Mouse (Mus musculus): ENCODE data around the gene Clpx.

Clpx gene

DNA sequence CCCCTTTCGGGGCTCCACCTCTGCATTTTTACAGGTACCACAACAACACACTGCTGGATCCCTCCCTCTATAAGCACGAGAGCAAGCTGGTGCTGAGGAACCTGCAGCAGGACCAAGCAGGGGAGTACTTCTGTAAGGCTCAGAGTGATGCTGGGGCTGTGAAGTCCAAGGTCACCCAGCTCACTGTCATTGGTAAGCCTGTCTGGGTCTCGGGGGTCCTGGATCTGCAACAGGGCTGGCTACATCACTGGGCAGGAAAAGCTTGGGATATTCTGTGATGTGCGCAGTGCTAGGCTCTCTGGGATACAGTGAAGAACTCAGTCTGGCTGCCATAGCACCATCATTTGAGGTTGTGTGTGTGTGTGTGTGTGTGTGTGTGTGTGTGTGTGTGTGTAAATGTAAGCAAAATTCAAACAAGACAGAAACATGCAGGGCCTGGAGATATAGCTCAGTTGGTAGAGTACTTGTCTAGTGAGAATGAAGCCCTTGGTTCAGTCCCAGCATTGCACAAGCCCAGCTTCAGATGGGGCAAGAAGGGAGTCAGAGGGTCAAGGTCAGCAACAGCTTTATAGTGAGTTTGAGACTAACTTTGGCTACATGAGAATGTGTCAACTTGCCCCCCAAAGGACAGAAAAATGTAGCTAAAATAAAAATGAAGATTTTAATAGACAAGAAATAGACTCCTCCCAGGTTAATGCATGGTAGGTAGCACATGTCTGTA is 18.1 kb upstream of the Clpx start:
- POLR2A ChIA-PET: interaction anchor here (0.6 to 3.6 kb wide), 12 partner anchors 10 to 195 kb away, joined by 3 to 13 read pairs (median 4); partner anchors contain the start of gene Cilp (in 1 of the 4)
- CTCF ChIA-PET: interaction anchor here in 3 of 4 experiments (0.5 to 0.9 kb wide), 7 partner anchors 50 to 761 kb away, joined by 3 to 6 read pairs (median 4); no protein-coding TSS in a partner anchor

DNA sequence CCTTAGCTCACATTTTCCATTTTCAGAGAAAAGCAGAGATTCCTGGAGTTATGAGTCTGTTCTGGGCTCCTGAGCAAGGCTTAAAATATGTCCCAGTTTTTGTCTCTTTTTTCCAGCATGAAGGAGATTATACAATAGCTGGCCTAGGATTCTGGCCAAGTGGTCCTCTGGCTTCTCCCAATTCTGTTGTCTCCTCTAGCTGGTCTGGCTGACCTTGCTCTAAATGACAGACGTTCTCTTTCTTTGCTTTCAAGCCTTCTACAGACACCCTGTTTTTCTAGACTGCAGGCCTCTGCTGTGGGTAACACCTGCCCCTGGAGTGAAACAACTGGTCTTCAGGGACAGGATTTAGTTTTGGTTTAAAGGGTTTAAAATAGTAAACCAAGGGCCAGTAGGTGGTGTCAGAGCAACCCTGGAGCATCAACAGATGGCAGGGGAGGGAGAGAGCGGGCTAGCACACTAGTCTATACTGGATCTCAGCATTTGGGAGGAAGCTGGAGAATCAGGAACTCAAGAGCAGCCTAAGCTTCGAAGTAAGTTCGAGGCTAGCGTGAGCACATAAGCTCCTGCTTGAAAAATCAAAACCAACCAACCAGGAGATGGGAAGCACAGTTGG is 12.4 kb upstream of the Clpx start:
- ChIA-PET POLR2A (interaction anchor here in 3 of 4 experiments (0.7 to 5.1 kb wide), 6 partner anchors 67 to 154 kb away, joined by 3 to 39 read pairs (median 11); partner anchors contain the start of genes Parp16 (in 2 of the 3) and Mtfmt (in 1 of the 3)), CTCF (interaction anchor here (0.6 to 1.7 kb wide), 8 partner anchors 11 to 396 kb away, joined by 3 to 5 read pairs (median 3); no protein-coding TSS in a partner anchor)

DNA sequence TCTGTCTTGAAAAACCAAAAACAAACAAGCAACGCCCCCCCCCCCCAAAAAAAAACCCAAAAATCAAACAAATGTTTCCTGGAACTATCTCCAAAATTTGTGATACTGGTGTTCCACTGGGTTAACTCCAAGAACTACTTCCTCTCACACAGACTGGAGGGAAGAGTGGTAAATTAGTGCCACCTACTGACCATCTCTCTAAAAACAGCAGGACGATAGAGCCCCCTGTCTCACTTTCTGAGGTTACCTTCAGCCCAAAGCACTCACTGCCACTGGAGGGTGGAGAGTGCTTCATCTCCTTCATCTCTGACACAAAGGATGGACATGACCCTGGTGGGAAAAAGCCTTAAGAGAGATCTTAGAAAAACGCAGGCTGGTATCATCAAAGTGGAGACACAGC is 10.8 kb upstream of the Clpx start:
- ChIA-PET CTCF (interaction anchor here in 1 of 4 experiments (0.8 to 1.8 kb wide), 2 partner anchors 57 to 146 kb away, joined by 3 to 6 read pairs; no protein-coding TSS in a partner anchor), POLR2A (interaction anchor here in 3 of 4 experiments (1.6 to 5.1 kb wide), 6 partner anchors 22 to 87 kb away, joined by 4 to 39 read pairs (median 12); partner anchors contain the start of gene Parp16 (in 2 of the 3))

DNA sequence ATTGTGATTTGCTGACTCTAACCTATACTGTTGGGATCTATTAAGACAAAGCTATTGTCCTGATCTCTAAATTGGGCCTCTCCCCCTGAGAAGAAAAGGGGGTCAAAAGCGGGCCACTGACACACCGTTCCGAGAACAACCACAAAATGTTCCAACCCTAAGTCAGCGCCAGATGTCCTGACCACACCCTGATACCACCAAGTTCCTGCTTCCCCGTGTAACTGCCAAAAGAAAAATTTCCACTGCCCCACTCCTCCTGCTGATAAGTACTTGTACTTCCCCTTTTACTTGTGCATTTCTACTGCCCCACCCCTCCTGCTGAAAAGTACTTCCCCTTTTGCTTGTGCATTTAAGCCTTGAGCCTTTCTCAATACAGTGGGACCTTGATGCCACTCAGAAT is 5.8 kb upstream of the Clpx start:
- CTCF ChIA-PET: interaction anchor here in 3 of 4 experiments (0.6 to 0.7 kb wide), 4 partner anchors 22 to 610 kb away, joined by 3 to 8 read pairs (median 4); no protein-coding TSS in a partner anchor
- POLR2A ChIA-PET: interaction anchor here in 2 of 4 experiments (0.5 to 1.1 kb wide), 4 partner anchors 15 to 92 kb away, joined by 3 to 13 read pairs (median 3); no protein-coding TSS in a partner anchor

DNA sequence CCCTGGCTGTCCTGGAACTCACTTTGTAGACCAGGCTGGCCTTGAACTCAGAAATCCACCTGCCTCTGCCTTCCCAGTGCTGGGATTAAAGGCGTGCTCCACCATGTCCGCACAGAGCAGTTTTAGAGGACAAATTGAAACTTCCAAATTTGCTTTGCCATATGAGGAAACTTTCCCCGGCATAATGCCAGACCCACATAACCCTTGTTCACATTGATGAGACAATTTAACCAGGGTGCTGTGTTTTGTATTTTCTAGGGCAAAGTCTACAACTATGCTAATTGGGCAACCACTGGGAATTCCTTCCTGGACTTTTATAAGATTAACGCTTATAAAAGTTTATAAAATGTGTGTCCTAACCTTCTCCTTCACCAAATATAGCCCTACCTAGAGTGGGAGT is 4.1 kb upstream of the Clpx start:
- ChIA-PET POLR2A (interaction anchor here in 3 of 4 experiments (0.7 to 1.3 kb wide), 5 partner anchors 75 to 373 kb away, joined by 3 to 4 read pairs (median 3); partner anchors contain the start of gene Parp16 (in 1 of the 3)), CTCF (no interaction called here)

DNA sequence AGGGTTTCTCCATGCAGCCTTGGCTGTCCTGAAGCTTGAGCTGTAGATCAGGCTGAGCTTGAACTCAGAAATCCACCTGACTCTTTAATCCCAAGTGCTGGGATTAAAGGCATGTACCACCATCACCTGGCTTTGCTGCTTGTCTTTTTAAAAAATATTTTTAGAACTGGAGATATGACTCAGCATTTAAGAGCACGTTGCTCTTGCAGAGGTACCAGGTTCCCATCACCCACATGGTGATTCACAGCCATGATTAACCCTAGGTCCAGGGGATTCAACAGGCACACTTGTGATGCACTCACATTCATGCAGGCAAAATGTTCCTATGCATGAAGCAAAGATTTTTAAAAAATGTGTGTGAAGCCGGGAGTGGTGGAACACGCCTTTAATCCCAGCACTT is 1.6 kb upstream of the Clpx start:
- CTCF ChIA-PET: interaction anchor here in 2 of 4 experiments (0.5 to 1.0 kb wide), 2 partner anchors 11 to 384 kb away, joined by 3 to 4 read pairs; no protein-coding TSS in a partner anchor
- POLR2A ChIA-PET: interaction anchor here (0.6 to 1.6 kb wide), 13 partner anchors 12 to 291 kb away, joined by 3 to 14 read pairs (median 3); partner anchors contain the start of genes Parp16 (in 1 of the 4) and Pdcd7 (in 1 of the 4)

DNA sequence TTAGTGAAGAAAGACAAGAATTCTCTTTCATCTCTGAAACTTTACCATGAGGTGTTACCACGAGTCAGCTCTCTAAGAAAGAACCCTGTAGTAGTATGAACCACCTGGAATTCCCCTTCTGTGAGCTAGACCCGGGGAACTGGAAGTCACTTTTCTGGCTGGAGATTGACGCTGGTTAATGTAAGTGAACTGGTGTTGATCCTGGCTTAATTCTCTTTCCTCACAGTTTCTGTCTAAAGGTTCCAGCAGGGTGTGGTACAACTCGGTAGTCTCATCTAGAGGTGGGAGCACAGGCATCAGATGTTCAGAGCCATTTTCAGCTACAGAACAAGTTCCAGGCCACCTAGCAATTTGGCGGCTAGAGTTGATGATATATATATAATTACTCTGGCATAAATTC is 941 bp upstream of the Clpx start:
- CTCF ChIA-PET: interaction anchor here in 2 of 4 experiments (0.5 to 1.0 kb wide), 3 partner anchors 11 to 385 kb away, joined by 3 to 4 read pairs (median 4); no protein-coding TSS in a partner anchor
- POLR2A ChIA-PET: interaction anchor here (0.5 to 1.6 kb wide), 24 partner anchors 8 to 292 kb away, joined by 3 to 14 read pairs (median 3); partner anchors contain the start of genes Parp16 (in 2 of the 4), Hacd3 (in 1 of the 4), Mtfmt (in 1 of the 4) and Pdcd7 (in 1 of the 4)

DNA sequence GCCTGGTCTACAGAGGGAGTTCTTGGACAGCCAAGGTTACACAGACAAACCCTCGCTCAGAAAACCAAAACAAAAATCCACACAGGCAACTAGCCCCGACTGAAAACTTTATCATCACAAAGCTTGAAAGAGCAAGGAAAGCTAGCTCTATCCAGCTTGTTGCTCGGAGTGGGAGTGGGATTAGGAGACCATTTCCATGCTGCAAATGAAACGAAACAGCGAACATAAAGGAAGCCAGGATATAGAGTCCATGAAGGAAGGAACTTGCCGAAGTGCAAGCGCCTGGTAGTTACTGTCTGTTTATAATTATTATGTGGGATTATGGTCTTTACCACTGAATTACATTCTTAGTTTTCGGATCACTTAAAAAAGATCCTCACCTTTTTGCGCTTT is 484 bp upstream of the Clpx start:
- CTCF ChIA-PET: interaction anchor here in 1 of 4 experiments (1.0 kb wide), 2 partner anchors 12 to 79 kb away, joined by 4 read pairs; no protein-coding TSS in a partner anchor
- POLR2A ChIA-PET: interaction anchor here (0.5 to 1.6 kb wide), 22 partner anchors 9 to 286 kb away, joined by 3 to 14 read pairs (median 3); partner anchors contain the start of genes Parp16 (in 2 of the 4), Hacd3 (in 1 of the 4), Mtfmt (in 1 of the 4) and Pdcd7 (in 1 of the 4)

DNA sequence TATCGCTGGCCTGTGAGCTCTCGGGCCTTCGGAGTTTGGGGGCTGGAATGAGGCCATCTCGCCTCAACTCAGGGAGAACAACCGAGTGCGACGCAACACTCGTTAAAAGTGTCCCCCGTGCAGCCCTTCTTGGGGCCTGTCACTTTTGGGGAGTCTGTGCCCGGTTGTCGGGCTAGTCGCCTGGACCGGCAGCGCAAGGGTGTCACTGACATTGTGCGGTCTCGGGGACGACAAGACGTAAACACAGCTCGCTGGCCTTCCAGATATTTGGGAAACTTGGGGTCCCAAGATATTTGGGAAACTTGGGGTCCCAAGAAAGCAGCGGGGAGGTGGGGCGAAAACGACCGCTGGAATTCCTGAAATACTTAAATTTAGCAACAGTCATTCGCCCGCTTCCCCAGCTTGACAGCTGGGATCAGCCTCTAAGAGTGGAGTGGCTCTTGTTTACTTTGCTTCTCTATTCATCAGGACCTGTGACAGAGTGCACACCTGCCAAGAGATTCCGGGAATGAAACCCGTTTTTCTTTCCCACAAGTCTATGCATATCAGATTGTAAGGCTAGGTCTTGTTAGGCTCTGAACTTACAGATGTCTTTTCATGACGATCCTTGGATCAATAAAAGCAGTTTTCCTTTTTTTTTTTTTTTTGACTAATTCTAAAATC is 787 bp downstream of the Clpx start:
- ChIA-PET POLR2A (interaction anchor here in 2 of 4 experiments (0.7 to 1.2 kb wide), 7 partner anchors 10 to 99 kb away, joined by 3 to 4 read pairs (median 3); no protein-coding TSS in a partner anchor), CTCF (interaction anchor here in 1 of 4 experiments (0.6 kb wide), 1 partner anchor 92 kb away, joined by 6 read pairs; no protein-coding TSS in a partner anchor)

DNA sequence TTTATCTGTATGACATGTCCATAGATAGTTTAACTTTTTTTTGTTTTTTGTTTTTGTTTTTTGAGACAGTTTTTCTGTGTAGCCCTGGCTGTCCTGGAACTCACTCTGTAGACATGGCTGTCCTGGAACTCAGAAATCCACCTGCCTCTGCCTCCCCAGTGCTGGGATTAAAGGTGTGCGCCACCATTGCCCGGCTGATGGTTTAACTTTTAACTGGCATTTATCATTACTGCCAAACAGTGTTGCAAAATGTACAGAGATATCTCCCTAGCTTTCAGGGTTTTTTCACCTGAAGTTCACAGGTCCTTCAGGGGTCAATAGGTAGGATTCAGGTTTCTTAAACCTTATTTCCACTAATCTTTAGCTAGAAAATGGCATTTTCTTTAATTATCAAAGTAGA is 3.0 kb downstream of the Clpx start:
- CTCF ChIA-PET: no interaction called here
- POLR2A ChIA-PET: interaction anchor here in 2 of 4 experiments (0.5 to 1.6 kb wide), 3 partner anchors 101 to 306 kb away, joined by 3 to 4 read pairs (median 3); no protein-coding TSS in a partner anchor

DNA sequence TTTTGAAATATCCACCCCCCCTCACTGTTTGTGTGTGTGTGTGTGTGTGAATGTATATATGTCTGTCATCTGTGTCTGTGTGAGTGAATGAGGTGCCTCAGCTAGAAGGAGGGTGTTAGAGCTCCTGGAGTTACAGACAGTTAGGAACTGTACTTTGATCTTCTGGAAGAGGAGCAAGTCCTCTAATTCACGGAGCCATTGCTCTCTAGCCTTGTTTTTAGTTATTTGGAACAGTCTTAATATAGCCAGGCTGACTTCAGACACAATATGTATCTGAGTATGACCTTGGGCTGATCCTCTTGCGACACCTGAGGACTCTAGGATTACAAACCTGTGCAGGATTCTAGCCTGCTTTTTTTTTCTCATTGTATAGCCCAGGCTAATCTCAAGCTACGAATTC is 4.7 kb downstream of the Clpx start:
- CTCF ChIA-PET: interaction anchor here in 1 of 4 experiments (0.5 kb wide), 1 partner anchor 8 kb away, joined by 4 read pairs; no protein-coding TSS in a partner anchor
- POLR2A ChIA-PET: interaction anchor here in 2 of 4 experiments (0.6 to 1.4 kb wide), 3 partner anchors 11 to 105 kb away, joined by 3 read pairs; no protein-coding TSS in a partner anchor

DNA sequence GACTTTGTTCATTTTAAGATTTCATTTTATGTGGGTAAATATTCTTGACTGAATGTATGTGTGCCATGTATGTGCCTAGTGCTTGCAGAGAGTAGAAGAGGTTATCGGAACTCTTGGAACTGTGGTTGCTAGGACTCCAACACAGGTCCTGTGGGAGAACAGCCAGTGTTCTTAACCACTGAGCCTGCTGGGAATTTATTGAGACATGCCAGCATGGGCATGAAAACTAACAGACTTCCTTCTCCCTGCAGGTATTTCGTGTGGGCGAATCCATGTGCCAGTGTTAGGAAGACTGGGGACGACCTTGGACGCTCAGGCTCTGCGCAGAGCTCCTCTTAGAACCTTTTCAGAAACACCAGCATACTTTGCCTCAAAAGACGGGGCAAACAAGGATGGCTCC is 5.6 kb downstream of the Clpx start:
- ChIA-PET POLR2A (interaction anchor here in 1 of 4 experiments (1.4 kb wide), 1 partner anchor 10 kb away, joined by 3 read pairs; no protein-coding TSS in a partner anchor), CTCF (no interaction called here)

DNA sequence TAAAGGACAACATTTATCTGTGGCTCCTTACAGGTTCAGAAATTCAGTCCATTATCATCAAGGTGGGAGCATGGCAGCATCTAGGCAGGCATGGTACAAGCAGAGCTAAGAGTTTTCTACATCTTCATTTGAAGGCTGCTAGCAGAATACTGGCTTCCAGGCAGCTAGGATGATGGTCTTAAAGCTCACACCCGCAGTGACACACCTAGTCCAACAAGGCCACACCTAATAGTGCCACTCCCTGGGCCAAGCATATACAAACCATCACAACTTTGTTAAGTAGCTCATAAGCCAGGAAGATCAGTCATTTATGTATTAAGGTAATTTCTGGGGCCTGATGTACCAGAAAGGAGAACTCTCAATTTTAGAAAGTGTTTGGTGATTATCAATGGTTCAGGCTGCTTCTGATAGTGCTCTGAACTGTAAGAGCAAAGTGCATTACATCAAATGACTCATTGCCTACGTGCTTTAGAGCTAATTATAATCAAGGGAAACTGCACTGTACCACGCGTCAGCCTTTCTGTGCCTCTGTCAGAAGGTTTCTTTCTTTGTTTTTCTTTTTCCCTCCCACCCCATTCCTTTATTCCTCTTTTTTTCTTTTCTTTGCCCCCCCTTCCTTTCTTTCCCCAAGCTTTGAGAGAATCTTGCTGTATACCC is 8.4 kb downstream of the Clpx start:
- CTCF ChIA-PET: interaction anchor here (0.6 to 0.8 kb wide), 5 partner anchors 9 to 297 kb away, joined by 3 to 16 read pairs (median 3); no protein-coding TSS in a partner anchor
- POLR2A ChIA-PET: interaction anchor here in 2 of 4 experiments (0.7 to 1.1 kb wide), 4 partner anchors 30 to 162 kb away, joined by 3 to 8 read pairs (median 4); partner anchors contain the start of gene Igdcc3 (in 1 of the 2)

DNA sequence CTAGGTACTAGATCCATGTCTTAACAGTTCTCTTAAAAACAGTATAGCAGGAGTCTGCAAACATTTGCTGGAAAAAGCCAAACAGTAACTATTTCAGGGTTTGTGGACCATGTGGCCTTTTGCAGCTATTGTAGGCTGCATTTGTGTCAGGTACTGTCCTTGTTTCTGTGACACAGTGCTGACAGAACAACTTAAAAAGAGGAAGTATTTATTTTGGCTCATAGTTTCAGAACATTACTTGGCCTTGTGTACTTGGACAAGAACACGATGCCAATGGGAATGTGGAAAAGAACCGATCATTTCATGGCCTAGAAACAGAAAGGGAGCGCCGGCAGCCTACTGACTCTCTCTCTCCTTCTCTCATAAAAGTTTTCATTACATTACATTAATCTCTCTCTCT is 9.5 kb downstream of the Clpx start:
- POLR2A ChIA-PET: no interaction called here
- CTCF ChIA-PET: interaction anchor here in 1 of 4 experiments (0.5 kb wide), 1 partner anchor 1402 kb away, joined by 12 read pairs; no protein-coding TSS in a partner anchor

DNA sequence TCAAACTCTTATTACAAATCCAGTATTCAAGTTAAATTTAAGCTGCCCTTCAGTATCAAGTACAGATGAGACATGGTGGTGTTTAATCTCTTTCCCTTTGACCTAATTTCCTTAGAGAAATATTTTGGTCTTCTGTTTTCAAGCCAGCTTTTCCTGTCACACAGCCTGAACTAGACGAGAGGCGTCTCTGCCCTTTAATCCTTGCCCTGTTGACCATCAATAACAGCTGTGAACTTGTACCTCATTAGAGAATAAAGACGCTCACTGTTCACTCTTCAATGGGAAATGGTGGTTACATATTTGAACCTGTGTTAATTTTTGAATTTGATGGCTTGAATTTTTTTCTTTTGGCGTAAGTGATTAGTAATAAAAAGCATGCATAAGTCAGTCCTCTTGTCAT is 10.2 kb downstream of the Clpx start:
- ChIA-PET POLR2A (no interaction called here), CTCF (interaction anchor here in 1 of 4 experiments (0.5 kb wide), 1 partner anchor 1401 kb away, joined by 12 read pairs; no protein-coding TSS in a partner anchor)

DNA sequence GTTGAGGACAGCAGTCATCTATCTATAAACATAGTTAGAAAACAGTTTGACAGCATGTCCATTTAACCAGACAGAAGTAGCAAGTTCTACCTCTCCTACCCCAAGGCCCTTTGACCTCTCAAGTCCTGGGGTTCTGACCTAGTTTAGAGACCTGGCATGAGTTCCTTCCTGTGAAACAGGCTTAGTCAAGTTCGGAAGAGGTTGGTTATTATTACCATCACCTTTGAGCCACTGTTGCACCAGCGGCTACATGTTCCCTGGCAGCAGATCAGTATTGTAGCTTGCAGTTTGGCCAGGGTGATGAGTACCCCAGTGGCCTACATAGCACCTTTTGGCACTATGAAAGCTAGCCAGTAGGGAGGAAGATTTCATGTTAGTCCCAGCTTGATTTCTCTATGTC is 12.6 kb downstream of the Clpx start:
- POLR2A ChIA-PET: interaction anchor here in 2 of 4 experiments (0.8 to 1.5 kb wide), 2 partner anchors 13 to 19 kb away, joined by 3 read pairs; no protein-coding TSS in a partner anchor

DNA sequence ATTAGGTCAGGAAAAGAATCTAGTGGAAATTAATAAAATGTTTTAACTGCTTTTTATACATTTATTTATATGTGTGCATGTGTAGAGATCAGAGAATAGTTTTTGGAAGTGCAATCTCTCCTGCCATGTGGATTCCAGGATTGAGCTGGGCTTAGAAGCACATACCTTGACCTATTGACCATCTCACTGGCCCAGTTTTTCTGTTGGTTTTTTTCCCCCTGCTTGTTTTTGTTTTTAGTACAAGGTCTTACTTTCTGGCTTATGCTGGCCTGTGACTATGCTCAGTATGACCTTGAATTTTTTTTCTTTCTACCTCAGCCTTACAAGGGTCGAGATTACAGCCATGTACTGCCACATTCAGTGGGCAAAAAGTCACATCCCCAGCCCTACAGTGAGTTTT is 14.0 kb downstream of the Clpx start:
- POLR2A ChIA-PET: interaction anchor here in 1 of 4 experiments (1.2 to 1.5 kb wide), 2 partner anchors 14 to 33 kb away, joined by 3 read pairs; no protein-coding TSS in a partner anchor
- CTCF ChIA-PET: no interaction called here

More for the DNA sequence above, 12.6 kb downstream of the Clpx start:
- CTCF ChIA-PET: interaction anchor here in 1 of 4 experiments (0.7 kb wide), 1 partner anchor 8 kb away, joined by 4 read pairs; no protein-coding TSS in a partner anchor

All from embryonic stem cell, embryonic (primary cell).